Comparison of ENCODE assay signal across 15 mouse cellular contexts in genomic region chr5:64849892-64850291, GRCm38 (mm10).
"Had no signal": no experiment of that assay in that cellular context is flagged by ENCODE, and none has a peak within 500 bp of the region (broad histone marks: within the 10 kb centered on the region; RNA-seq: fewer than 3 reads in every experiment).

No protein-coding gene starts in this region.

- H3K9ac ChIP-seq: lung, embryonic 14.5 days; midbrain, embryonic 13.5 days; midbrain, embryonic 15.5 days; neural tube, embryonic 12.5 days; stomach, embryonic 15.5 days had no signal

- H3K9me3 ChIP-seq: midbrain, embryonic 15.5 days; stomach, embryonic 15.5 days had no signal

- H3K27me3 ChIP-seq: megakaryocyte, embryonic 14.5 days; midbrain, embryonic 13.5 days; midbrain, embryonic 15.5 days; neural tube, embryonic 12.5 days; stomach, embryonic 15.5 days had no signal

- DNase-seq: lung, adult 18-20 months; lung, embryonic 14.5 days; lung, postnatal 14 days; lung, postnatal 36 days; right cerebral cortex, postnatal 14 days; thymus, adult 2 months; thymus, postnatal 25 days; thymus, postnatal 4 days had no signal

- H3K4me3 ChIP-seq: megakaryocyte, embryonic 14.5 days; midbrain, embryonic 13.5 days; midbrain, embryonic 15.5 days; neural tube, embryonic 12.5 days; stomach, embryonic 15.5 days had no signal

- H3K27ac ChIP-seq: macrophage; midbrain, embryonic 13.5 days; midbrain, embryonic 15.5 days; neural tube, embryonic 12.5 days; stomach, embryonic 15.5 days had no signal

- H3K4me2 ChIP-seq: lung, embryonic 14.5 days; midbrain, embryonic 11.5 days; midbrain, embryonic 13.5 days; midbrain, embryonic 15.5 days; neural tube, embryonic 12.5 days; stomach, embryonic 15.5 days had no signal

- H3K36me3 ChIP-seq: midbrain, embryonic 13.5 days; midbrain, embryonic 15.5 days; neural tube, embryonic 12.5 days; stomach, embryonic 15.5 days had no signal

- H3K4me1 ChIP-seq: midbrain, embryonic 15.5 days; neural tube, embryonic 12.5 days had no signal

- ATAC-seq: midbrain, embryonic 13.5 days; midbrain, embryonic 15.5 days had no signal
